Mouse (Mus musculus): ENCODE data around the gene Ddx31. TPM values are rescaled to one million over a fixed set of nuclear protein-coding genes. Genes with fewer than 3 reads are reported as not detected.

Gene Ddx31
- polyA plus RNA-seq (2012; ENCODE audit: insufficient read depth, insufficient read length, missing spikeins) = 7.0 and 10.5 TPM in 2 replicates

DNA sequence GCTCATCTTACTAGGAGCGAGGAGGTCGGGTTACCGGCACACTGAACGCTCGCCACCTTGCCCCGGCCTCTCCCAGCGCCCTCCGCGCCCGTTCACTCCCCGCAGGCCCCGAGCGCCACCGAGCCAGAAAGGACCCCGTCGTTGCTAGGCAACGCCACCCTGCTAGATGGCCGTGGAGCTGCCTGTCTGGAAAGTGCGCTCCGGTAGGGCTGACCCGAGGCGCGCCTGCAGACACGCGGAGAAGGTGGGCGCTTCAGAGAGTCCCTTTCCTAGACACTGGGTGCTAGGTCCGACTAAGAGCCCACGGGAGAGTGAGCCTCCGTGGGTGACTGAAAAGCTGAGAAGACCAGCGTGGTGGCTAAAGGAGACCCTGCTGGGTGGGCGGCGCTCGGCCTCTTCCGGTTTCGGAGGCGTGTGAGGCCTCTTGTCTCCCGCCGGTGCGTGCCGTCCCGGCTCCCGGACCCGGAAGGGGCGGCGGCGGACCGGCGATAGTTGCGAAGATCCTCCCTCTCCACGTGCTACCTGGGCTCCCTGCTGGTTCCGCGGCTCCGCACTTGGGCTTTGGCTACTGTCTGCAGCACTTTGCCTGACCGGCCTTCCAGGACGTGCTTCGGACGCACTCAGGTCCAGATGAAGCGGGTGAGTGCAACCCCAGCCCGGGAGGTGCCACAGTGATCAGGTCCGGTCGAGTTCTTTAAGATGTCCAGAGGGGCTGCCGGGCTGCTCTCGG is at the start of gene Ddx31, which contains the start of gene Gtf3c4:
Gene Ddx31 (plus strand): TSS at position 185 of the 730 bp plus-strand sequence.
Gene Gtf3c4 (minus strand): TSS at position 139 of the 730 bp plus-strand sequence.
- peaks cover 45% of the 10 kb centered on the region for H3K4me1 ChIP-seq (ENCODE audit: control insufficient read depth, insufficient read depth, low read length)

DNA sequence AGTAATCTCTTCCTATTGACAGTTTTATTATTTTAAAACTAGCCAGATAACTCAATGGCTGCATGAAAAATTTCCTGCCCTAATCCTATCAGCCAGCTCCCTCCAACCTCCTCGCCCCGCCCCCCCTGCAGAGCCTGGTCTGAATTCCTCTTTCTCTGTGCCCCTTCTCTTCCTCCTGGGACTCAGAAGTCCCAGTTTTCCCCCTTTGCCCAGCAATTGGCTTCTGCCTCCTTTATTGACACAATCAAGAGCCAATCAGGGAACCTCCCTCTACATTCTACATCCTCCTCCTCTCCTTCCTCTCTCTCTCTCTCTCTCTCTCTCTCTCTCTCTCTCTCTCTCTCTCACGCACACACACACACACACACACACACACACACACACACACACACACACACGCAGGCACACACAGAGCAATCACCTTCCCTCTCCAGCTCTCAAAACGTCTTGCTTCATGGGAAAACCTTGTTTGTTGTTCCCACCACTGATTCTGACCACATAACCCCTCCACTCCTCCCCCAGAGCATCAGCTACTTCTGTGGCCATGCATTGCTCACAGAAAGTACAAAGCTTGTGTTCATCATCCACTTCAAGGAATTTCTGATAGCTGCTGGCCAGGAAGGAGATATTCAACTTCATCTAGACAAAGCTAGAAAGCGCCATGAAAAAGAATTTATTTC is 47.1 kb upstream of the Ddx31 start:
- no peak for TF ChIP-seq CTCF (IDR thresholded peaks at IDR 0.05; ENCODE audit: low read depth, low read length)
- no peak for TF ChIP-seq POLR2A (IDR thresholded peaks at IDR 0.05; ENCODE audit: borderline replicate concordance, low read depth, low read length)
- Histone ChIP-seq H3K27ac (ENCODE audit: insufficient read depth, low read depth, low read length) (no peak overlapping the region), H3K4me3 (ENCODE audit: insufficient read depth, low read length) (no peak overlapping the region), H3K4me1 (ENCODE audit: control insufficient read depth, insufficient read depth, low read length) (peaks cover 16% of the 10 kb centered on the region)

More for the DNA sequence above, at the start of gene Ddx31, which contains the start of gene Gtf3c4:
- TF ChIP-seq CTCF (IDR thresholded peaks at IDR 0.05; ENCODE audit: low read depth, low read length) = no peak
- TF ChIP-seq POLR2A (IDR thresholded peaks at IDR 0.05; ENCODE audit: borderline replicate concordance, low read depth, low read length) = no peak
- Histone ChIP-seq H3K4me3 (ENCODE audit: insufficient read depth, low read length) (peak within 1 kb of the TSS; percentile 98), H3K27ac (ENCODE audit: insufficient read depth, low read depth, low read length) (peak within 1 kb of the TSS; percentile 96)

DNA sequence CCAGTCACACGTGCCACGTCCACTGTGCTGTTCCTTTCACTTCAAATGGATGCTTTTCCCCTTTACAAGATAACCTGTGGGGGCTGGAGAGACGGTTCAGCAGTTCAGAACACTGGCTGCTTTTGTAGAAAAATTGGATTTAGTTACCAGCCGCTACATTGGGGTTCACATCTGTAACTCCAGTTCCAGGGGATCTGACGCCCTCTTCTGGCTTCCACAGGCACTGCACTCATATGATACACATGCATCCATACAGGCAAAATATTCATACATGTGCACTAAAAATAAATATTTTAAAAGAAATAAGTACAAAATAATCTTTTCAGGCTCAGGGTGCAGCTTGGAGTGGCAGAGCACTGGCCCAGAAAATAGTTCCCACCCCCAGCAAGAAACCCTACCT is 45.6 kb upstream of the Ddx31 start:
- Histone ChIP-seq H3K4me1 (ENCODE audit: control insufficient read depth, insufficient read depth, low read length) (peaks cover 18% of the 10 kb centered on the region), H3K27ac (ENCODE audit: insufficient read depth, low read depth, low read length) (no peak overlapping the region), H3K4me3 (ENCODE audit: insufficient read depth, low read length) (no peak overlapping the region)
- peak; percentile 57; the same call in 1 of the 2 replicates for TF ChIP-seq CTCF (IDR thresholded peaks at IDR 0.05; ENCODE audit: low read depth, low read length)
- TF ChIP-seq POLR2A (IDR thresholded peaks at IDR 0.05; ENCODE audit: borderline replicate concordance, low read depth, low read length) = no peak

DNA sequence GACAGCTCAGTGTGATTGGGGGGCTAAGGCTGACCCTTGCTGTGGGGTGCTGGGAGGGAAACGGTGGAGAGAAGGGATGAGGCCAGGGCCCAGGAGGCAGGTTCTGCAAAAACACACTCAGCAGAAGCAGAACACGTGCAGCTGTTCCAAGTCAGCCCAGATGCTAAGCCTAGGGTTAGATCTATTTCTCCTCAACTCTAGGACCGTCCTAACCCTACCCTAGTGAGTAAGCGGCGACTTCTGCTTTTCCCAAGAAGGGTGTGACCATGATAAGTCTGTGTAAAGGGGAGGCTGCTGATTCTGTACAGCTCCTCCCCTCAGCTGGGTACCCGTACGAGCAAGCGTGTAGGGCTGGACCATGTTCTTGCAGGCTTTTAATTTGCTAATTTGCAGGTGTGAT is 43.9 kb upstream of the Ddx31 start:
- peaks cover 18% of the 10 kb centered on the region for H3K4me1 ChIP-seq (ENCODE audit: control insufficient read depth, insufficient read depth, low read length)
- no peak overlapping the region for H3K27ac ChIP-seq (ENCODE audit: insufficient read depth, low read depth, low read length)
- TF ChIP-seq POLR2A (IDR thresholded peaks at IDR 0.05; ENCODE audit: borderline replicate concordance, low read depth, low read length) = no peak
- H3K4me3 ChIP-seq (ENCODE audit: insufficient read depth, low read length) = peak overlapping the region; percentile 42

DNA sequence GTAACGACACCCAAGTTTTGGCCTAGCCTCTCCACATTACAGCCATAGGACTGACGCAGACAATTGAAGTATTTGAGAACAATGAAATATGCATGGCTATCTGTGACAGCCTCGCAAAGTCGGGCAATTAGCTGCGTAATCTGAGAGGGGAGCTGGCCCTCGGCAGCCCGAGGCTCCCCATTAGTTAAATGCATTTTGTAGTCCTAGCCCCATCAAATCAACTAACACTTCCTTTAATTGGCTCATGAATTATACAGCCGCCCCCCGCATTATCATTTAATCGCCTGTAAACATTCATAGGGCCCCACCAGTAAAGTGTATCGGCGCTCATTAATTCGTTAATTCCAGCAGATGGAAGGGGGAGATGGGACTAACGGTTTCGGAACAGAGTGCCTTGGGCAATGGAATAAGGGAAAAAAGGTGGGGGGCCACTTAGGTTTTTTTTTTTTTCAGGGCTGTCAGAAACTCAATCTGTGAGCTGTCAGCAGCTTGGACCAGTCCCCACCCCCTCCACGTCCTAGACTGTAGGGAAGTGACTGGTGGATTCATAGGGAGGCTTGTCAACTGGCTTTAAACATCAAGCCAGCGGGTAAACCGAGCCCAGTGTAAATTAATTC is 42.6 kb upstream of the Ddx31 start:
- H3K4me1 ChIP-seq (ENCODE audit: control insufficient read depth, insufficient read depth, low read length) = peaks cover 16% of the 10 kb centered on the region
- no peak overlapping the region for H3K27ac ChIP-seq (ENCODE audit: insufficient read depth, low read depth, low read length)
- TF ChIP-seq POLR2A (IDR thresholded peaks at IDR 0.05; ENCODE audit: borderline replicate concordance, low read depth, low read length) (no peak), CTCF (IDR thresholded peaks at IDR 0.05; ENCODE audit: low read depth, low read length) (no peak)
- no peak overlapping the region for H3K4me3 ChIP-seq (ENCODE audit: insufficient read depth, low read length)

DNA sequence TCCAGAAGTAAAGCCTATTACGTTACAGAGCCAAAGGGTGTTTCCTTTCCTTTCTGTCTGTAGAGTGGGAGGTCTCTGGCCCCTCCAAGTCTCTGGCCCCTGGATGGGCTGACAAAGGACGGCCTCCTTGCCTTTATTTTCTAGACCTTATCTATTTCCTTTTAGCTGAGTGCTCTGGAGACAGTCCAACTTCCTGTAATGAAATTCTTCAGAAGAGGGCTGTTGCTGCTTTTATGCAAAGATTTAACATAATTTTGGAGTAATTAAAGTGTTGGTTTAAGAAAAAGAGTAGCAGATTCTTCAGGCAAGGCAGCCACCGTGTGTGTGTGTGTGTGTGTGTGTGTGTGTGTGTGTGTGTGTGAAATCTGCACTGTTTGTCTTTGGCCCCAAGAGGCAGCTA is 41.8 kb upstream of the Ddx31 start:
- Histone ChIP-seq H3K4me3 (ENCODE audit: insufficient read depth, low read length) (no peak overlapping the region), H3K4me1 (ENCODE audit: control insufficient read depth, insufficient read depth, low read length) (peaks cover 11% of the 10 kb centered on the region), H3K27ac (ENCODE audit: insufficient read depth, low read depth, low read length) (no peak overlapping the region)
- no peak for TF ChIP-seq POLR2A (IDR thresholded peaks at IDR 0.05; ENCODE audit: borderline replicate concordance, low read depth, low read length)
- TF ChIP-seq CTCF (IDR thresholded peaks at IDR 0.05; ENCODE audit: low read depth, low read length) = no peak

DNA sequence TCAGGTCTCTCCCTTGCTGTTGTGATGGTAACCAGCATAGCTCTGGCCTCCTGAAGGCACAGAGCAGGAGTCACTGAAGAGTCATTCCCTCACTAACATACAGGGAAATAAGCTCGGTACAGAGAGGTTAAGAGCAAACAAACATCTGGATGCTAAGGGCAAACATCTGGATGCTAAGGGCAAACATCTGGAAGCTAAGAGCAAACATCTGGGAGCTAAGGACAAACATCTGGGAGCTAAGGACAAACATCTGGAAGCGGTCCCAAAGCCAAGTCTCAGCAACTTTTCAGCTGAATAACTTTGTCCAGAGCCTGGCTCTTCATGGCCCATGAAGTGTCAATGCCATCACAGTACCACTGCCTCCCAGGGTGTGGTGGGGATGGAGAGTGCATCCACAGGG is 40.6 kb upstream of the Ddx31 start:
- no peak overlapping the region for H3K4me3 ChIP-seq (ENCODE audit: insufficient read depth, low read length)
- H3K4me1 ChIP-seq (ENCODE audit: control insufficient read depth, insufficient read depth, low read length) = peaks cover 11% of the 10 kb centered on the region
- no peak overlapping the region for H3K27ac ChIP-seq (ENCODE audit: insufficient read depth, low read depth, low read length)
- TF ChIP-seq CTCF (IDR thresholded peaks at IDR 0.05; ENCODE audit: low read depth, low read length) = no peak
- TF ChIP-seq POLR2A (IDR thresholded peaks at IDR 0.05; ENCODE audit: borderline replicate concordance, low read depth, low read length) = no peak

DNA sequence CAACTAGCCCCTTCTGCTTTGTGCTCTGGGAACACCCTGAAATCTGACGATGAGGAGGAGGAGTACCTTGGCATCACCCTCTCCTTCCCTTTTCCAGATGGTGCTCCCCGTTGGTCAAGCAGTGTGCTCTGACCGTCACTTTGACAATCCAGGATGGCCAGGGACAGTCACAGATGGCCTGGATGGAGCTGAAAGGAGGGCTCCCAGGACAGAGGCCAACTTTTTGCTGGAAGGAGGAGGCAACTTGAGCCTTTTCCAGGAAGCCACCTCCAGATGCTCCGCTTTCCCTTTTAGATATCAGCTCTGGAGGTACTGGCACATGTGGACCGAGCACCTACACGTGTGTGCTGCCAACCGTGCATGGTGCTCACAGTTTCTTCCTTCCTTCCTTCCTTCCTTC is 36.8 kb upstream of the Ddx31 start:
- TF ChIP-seq CTCF (IDR thresholded peaks at IDR 0.05; ENCODE audit: low read depth, low read length) (no peak), POLR2A (IDR thresholded peaks at IDR 0.05; ENCODE audit: borderline replicate concordance, low read depth, low read length) (no peak)
- Histone ChIP-seq H3K4me1 (ENCODE audit: control insufficient read depth, insufficient read depth, low read length) (0 out of 2 replicates have a peak, but pooled peaks cover 2% of the 10 kb centered on the region), H3K27ac (ENCODE audit: insufficient read depth, low read depth, low read length) (no peak overlapping the region)

DNA sequence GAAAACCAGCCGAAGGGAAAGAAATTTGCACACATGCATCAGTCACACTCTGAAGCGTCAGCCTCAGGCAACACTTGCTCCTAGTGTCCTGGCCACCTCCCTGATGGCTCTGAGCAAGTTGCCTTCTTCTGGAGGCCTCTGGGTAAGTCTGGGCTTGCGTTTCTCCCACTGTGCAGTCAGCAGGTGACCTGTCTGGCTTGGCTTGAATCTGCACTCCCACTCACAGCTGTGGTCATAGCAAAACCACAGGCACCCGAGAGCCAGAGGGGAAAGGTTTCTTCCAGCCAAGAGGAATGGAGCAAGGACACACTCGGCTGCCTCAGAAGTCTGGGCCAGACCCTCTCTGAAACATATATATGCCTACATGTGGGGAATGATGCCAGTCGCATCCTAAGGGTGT is 31.4 kb upstream of the Ddx31 start:
- Histone ChIP-seq H3K4me3 (ENCODE audit: insufficient read depth, low read length) (no peak overlapping the region), H3K4me1 (ENCODE audit: control insufficient read depth, insufficient read depth, low read length) (0 out of 2 replicates have a peak, but pooled peaks cover 2% of the 10 kb centered on the region), H3K27ac (ENCODE audit: insufficient read depth, low read depth, low read length) (no peak overlapping the region)
- no peak for TF ChIP-seq CTCF (IDR thresholded peaks at IDR 0.05; ENCODE audit: low read depth, low read length)
- TF ChIP-seq POLR2A (IDR thresholded peaks at IDR 0.05; ENCODE audit: borderline replicate concordance, low read depth, low read length) = no peak

More for the DNA sequence above, 36.8 kb upstream of the Ddx31 start:
- no peak overlapping the region for H3K4me3 ChIP-seq (ENCODE audit: insufficient read depth, low read length)

All from bone marrow macrophage, adult 2 months (primary cell).